In the genomic region with DNA sequence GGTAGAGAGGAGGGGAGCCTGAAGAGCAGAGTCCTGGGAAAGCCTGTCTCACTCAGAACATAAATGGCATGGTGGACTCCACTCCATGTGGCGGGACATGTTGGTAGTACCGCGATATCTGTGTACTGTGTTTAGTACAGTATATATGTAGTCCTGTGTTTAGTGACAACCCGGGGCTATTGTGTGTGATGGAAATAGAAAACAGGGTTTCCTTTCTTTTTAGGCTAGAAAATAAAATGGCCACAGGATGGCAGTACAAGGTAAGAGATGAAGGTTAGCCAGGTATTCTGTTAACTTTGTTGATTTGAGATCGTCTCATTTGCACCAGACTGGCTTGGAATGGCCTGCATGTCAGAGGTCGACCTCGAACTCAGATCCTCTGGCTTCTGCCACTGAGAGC, we compare ENCODE assay signal across 8 mouse cellular contexts.
DNase-seq lines count a peak whose midpoint lies in the region; ATAC-seq and TF ChIP-seq lines count a peak whose summit lies in the region.

No protein-coding gene starts in this region.

- WGBS in liver, embryonic 14.5 days (ENCODE audit: insufficient replicate concordance) = 13% methylated on average over 7 of the region's 7 CpGs
- WGBS in liver, embryonic 11.5 days = 29% methylated on average over 7 of the region's 7 CpGs

- peaks cover 7% of the 10 kb centered on the region for H3K27me3 ChIP-seq in liver, embryonic 14.5 days (ENCODE audit: control insufficient read depth, insufficient read depth, low read length)
- peaks cover 33% of the 10 kb centered on the region for H3K27me3 ChIP-seq in liver, embryonic 11.5 days (replicated peaks; ENCODE audit: control insufficient read depth, insufficient read depth, low read length)

- no peaks in the 10 kb centered on the region for H3K9me3 ChIP-seq in liver, embryonic 14.5 days (ENCODE audit: control insufficient read depth, low read length)
- H3K9me3 ChIP-seq in liver, embryonic 11.5 days (ENCODE audit: control insufficient read depth, low read length) = no peaks in the 10 kb centered on the region

- no peak overlapping the region for H3K4me2 ChIP-seq in liver, embryonic 14.5 days (ENCODE audit: low read depth)
- H3K4me2 ChIP-seq in liver, embryonic 11.5 days = no peak overlapping the region

- no peak for ATAC-seq in liver, embryonic 14.5 days (ENCODE audit: insufficient read depth)
- ATAC-seq in liver, embryonic 11.5 days (replicated peaks; ENCODE audit: low FRiP score) = no peak
- peak; percentile 57 for ATAC-seq in neutrophil, adult 5-6 weeks (ENCODE audit: extremely low read depth, insufficient number of reproducible peaks, low FRiP score, poor library complexity, severe bottlenecking)

- no peak for TF ChIP-seq POLR2A in cortical plate, adult 2 months (IDR thresholded peaks at IDR 0.05; ENCODE audit: extremely low read depth, insufficient read depth, low read length)

- TF ChIP-seq CTCF in liver, embryonic 14.5 days (IDR thresholded peaks at IDR 0.05; ENCODE audit: low read depth) = peak; percentile 25; the same call in 1 of the 2 replicates
- TF ChIP-seq CTCF in cortical plate, adult 2 months (IDR thresholded peaks at IDR 0.05; ENCODE audit: extremely low read depth, insufficient read depth, low read length) = peak; percentile 39; the same call in 1 of the 2 replicates

- H3K9ac ChIP-seq in liver, embryonic 14.5 days (replicated peaks) = no peak overlapping the region
- H3K9ac ChIP-seq in liver, embryonic 11.5 days (ENCODE audit: low read depth, low read length) = no peak overlapping the region

- intact Hi-C loops in heart, postnatal 14 days (cut with DNase I) = loop anchor here (2.0 to 10.0 kb wide), 3 partner anchors 89 to 367 kb away; partner anchors contain the start of genes Dnajb14, Lamtor3 and Mttp
- intact Hi-C loops in left cerebral cortex, postnatal 25 days (cut with DNase I) = loop anchor here (1.0 to 10.0 kb wide), 5 partner anchors 40 to 654 kb away; partner anchors contain the start of genes Lamtor3 and Mttp

- H3K4me1 ChIP-seq in liver, embryonic 14.5 days (replicated peaks; ENCODE audit: control insufficient read depth in 2 of 2, insufficient read depth in 2 of 2, low read length in 1 of 2) = peaks cover 0 to 2% of the 10 kb centered on the region in 2 experiments; a peak in 2 of 4 replicates
- no peaks in the 10 kb centered on the region for H3K4me1 ChIP-seq in liver, embryonic 11.5 days (replicated peaks; ENCODE audit: control insufficient read depth, insufficient read depth, low read length)
- no peaks in the 10 kb centered on the region for H3K4me1 ChIP-seq in cortical plate, adult 2 months (ENCODE audit: control insufficient read depth, insufficient read depth, low read length)

- peak in 1 of 3 experiments; percentile 9 for DNase-seq in liver, embryonic 14.5 days (ENCODE audit: low read depth in 3 of 3, low spot score in 3 of 3)
- no peak for DNase-seq in liver, embryonic 11.5 days (ENCODE audit: low spot score)
- peak; percentile 62 for DNase-seq in NIH3T3 (ENCODE audit: low read depth)
- peak; percentile 9 to 58 for DNase-seq in heart, postnatal 14 days
- peak; percentile 48 to 62 for DNase-seq in left cerebral cortex, postnatal 25 days (ENCODE audit: low spot score in 2 of 2)
- no peak for DNase-seq in frontal cortex, postnatal 10 days (ENCODE audit: low spot score in 2 of 2)

- no peaks in the 10 kb centered on the region for H3K36me3 ChIP-seq in liver, embryonic 14.5 days (replicated peaks; ENCODE audit: control insufficient read depth, insufficient read depth, low read depth)
- no peaks in the 10 kb centered on the region for H3K36me3 ChIP-seq in liver, embryonic 11.5 days (ENCODE audit: control insufficient read depth, insufficient read depth, low read length)

- H3K27ac ChIP-seq in liver, embryonic 14.5 days = no peak overlapping the region
- no peak overlapping the region for H3K27ac ChIP-seq in liver, embryonic 11.5 days (ENCODE audit: low read depth, low read length)
- H3K27ac ChIP-seq in cortical plate, adult 2 months (ENCODE audit: insufficient read depth, low read length) = no peak overlapping the region

- no peak for TF ChIP-seq EP300 in liver, embryonic 14.5 days (IDR thresholded peaks at IDR 0.05; ENCODE audit: low read depth)

- no peak overlapping the region for H3K4me3 ChIP-seq in liver, embryonic 14.5 days (ENCODE audit: insufficient read depth in 1 of 2, low read depth in 2 of 2, low read length in 2 of 2)
- no peak overlapping the region for H3K4me3 ChIP-seq in liver, embryonic 11.5 days (ENCODE audit: low read depth, low read length)
- H3K4me3 ChIP-seq in cortical plate, adult 2 months (ENCODE audit: insufficient read depth, low read length) = peak overlapping the region; percentile 7; the same call in 1 of the 2 replicates

Comparison
In these comparisons a context has a peak if more than half of its experiments do, and no peak if none do; other contexts are left out.
1. DNase-seq: peak in NIH3T3 (single experiment), heart, postnatal 14 days (2 of 2) and left cerebral cortex, postnatal 25 days (2 of 2); none in liver, embryonic 11.5 days (single experiment) and frontal cortex, postnatal 10 days (0 of 2).